Comparison of ENCODE assay signal across 8 mouse cellular contexts in genomic region chr10:86703375-86703774, GRCm38 (mm10). TPM values are rescaled to one million over a fixed set of nuclear protein-coding genes. Genes with fewer than 3 reads are reported as not detected.
DNase-seq lines count a peak whose midpoint lies in the region; ATAC-seq and TF ChIP-seq lines count a peak whose summit lies in the region.

No protein-coding gene starts in this region.

- peaks cover 60% of the 10 kb centered on the region for H3K36me3 ChIP-seq in erythroblast, embryonic 14.5 days (ENCODE audit: control insufficient read depth)
- peaks cover 62% of the 10 kb centered on the region for H3K36me3 ChIP-seq in C2C12 (ENCODE audit: control insufficient read depth, insufficient read depth)
- peaks cover 45% of the 10 kb centered on the region for H3K36me3 ChIP-seq in heart, embryonic 16.5 days (ENCODE audit: control insufficient read depth, insufficient read depth)
- H3K36me3 ChIP-seq in liver, embryonic 14.5 days (replicated peaks; ENCODE audit: control insufficient read depth, insufficient read depth, low read depth) = peaks cover 47% of the 10 kb centered on the region

- no peaks in the 10 kb centered on the region for H3K9me3 ChIP-seq in erythroblast, embryonic 14.5 days (ENCODE audit: control insufficient read depth, low read length)
- no peaks in the 10 kb centered on the region for H3K9me3 ChIP-seq in heart, embryonic 16.5 days (replicated peaks; ENCODE audit: control insufficient read depth, low read length)
- H3K9me3 ChIP-seq in liver, embryonic 14.5 days (ENCODE audit: control insufficient read depth, low read length) = no peaks in the 10 kb centered on the region

- no peak for TF ChIP-seq CTCF in C2C12 (IDR thresholded peaks at IDR 0.05; ENCODE audit: control insufficient read depth, insufficient read depth, insufficient read length)
- no peak for TF ChIP-seq CTCF in liver, embryonic 14.5 days (IDR thresholded peaks at IDR 0.05; ENCODE audit: low read depth)

- no peak for ATAC-seq in erythroblast, adult 5-6 weeks (replicated peaks; ENCODE audit: low FRiP score, poor library complexity, severe bottlenecking)
- no peak for ATAC-seq in heart, embryonic 16.5 days (replicated peaks; ENCODE audit: extremely low read depth, insufficient read depth, low FRiP score)
- ATAC-seq in liver, embryonic 14.5 days (ENCODE audit: insufficient read depth) = no peak

- H3K79me2 ChIP-seq in C2C12 (ENCODE audit: control insufficient read depth, insufficient read depth) = peaks cover 70% of the 10 kb centered on the region

- DNase-seq in liver, embryonic 14.5 days (ENCODE audit: low read depth in 3 of 3, low spot score in 3 of 3) = no peak
- DNase-seq in left cerebral cortex, postnatal 25 days (ENCODE audit: low spot score in 2 of 2) = no peak
- no peak for DNase-seq in cerebellum, postnatal 10 days
- DNase-seq in layer of hippocampus, postnatal 10 days (ENCODE audit: low spot score in 2 of 2) = no peak

- no peak overlapping the region; the same call in 1 of the 2 replicates for H3K27ac ChIP-seq in heart, embryonic 16.5 days (ENCODE audit: low read length)
- H3K27ac ChIP-seq in liver, embryonic 14.5 days = no peak overlapping the region

- H3K4me2 ChIP-seq in heart, embryonic 16.5 days (ENCODE audit: low read depth, low read length) = peak overlapping the region; percentile 86
- H3K4me2 ChIP-seq in liver, embryonic 14.5 days (ENCODE audit: low read depth) = peak overlapping the region; percentile 90

- no peak for TF ChIP-seq EP300 in liver, embryonic 14.5 days (IDR thresholded peaks at IDR 0.05; ENCODE audit: low read depth)

- peak overlapping the region; percentile 33 for H3ac ChIP-seq in C2C12 (ENCODE audit: control insufficient read depth, insufficient read length, low read depth)

- intact Hi-C loops in left cerebral cortex, postnatal 25 days (cut with DNase I) = loop anchor here (10.0 kb wide), 1 partner anchor 121 kb away; no protein-coding TSS in a partner anchor

- 45% methylated on average over 4 of the region's 4 CpGs for WGBS in heart, embryonic 16.5 days
- 58% methylated on average over 4 of the region's 4 CpGs for WGBS in liver, embryonic 14.5 days (ENCODE audit: insufficient replicate concordance)

- no peaks in the 10 kb centered on the region for H3K27me3 ChIP-seq in erythroblast, embryonic 14.5 days (ENCODE audit: control insufficient read depth)
- H3K27me3 ChIP-seq in C2C12 (ENCODE audit: control insufficient read depth, insufficient read depth, insufficient read length) = no peaks in the 10 kb centered on the region
- H3K27me3 ChIP-seq in heart, embryonic 16.5 days (ENCODE audit: control insufficient read depth, insufficient read depth, low read length) = no peaks in the 10 kb centered on the region
- H3K27me3 ChIP-seq in liver, embryonic 14.5 days (ENCODE audit: control insufficient read depth, insufficient read depth, low read length) = no peaks in the 10 kb centered on the region

- peaks cover 62% of the 10 kb centered on the region for H3K79me3 ChIP-seq in C2C12 (ENCODE audit: low read depth)

- H3K4me3 ChIP-seq in erythroblast, embryonic 14.5 days (replicated peaks) = peak overlapping the region; percentile 94
- H3K4me3 ChIP-seq in C2C12 (ENCODE audit: insufficient read depth, poor library complexity, severe bottlenecking) = peak overlapping the region; percentile 89
- H3K4me3 ChIP-seq in heart, embryonic 16.5 days (ENCODE audit: low read length) = peak overlapping the region; percentile 99
- H3K4me3 ChIP-seq in liver, embryonic 14.5 days (ENCODE audit: insufficient read depth in 1 of 2, low read depth in 2 of 2, low read length in 2 of 2) = peak overlapping the region in 1 of 2 experiments; percentile 81; a peak in 2 of 4 replicates

- peak overlapping the region; percentile 97 for H3K9ac ChIP-seq in heart, embryonic 16.5 days (ENCODE audit: low read length)
- peak overlapping the region; percentile 85 for H3K9ac ChIP-seq in liver, embryonic 14.5 days (replicated peaks)

- peaks cover 64% of the 10 kb centered on the region for H3K4me1 ChIP-seq in erythroblast, embryonic 14.5 days (ENCODE audit: control insufficient read depth)
- peaks cover 48% of the 10 kb centered on the region for H3K4me1 ChIP-seq in heart, embryonic 16.5 days (ENCODE audit: control insufficient read depth, insufficient read depth, low read length)
- H3K4me1 ChIP-seq in liver, embryonic 14.5 days (replicated peaks; ENCODE audit: control insufficient read depth in 2 of 2, insufficient read depth in 2 of 2, low read length in 1 of 2) = peaks cover 17 to 29% of the 10 kb centered on the region in 2 experiments

TF ChIP-seq in C2C12, 6 proteins besides CTCF, POLR2A, EP300 and RAD21:
- TF ChIP-seq MYOD1 (IDR thresholded peaks at IDR 0.05; ENCODE audit: control insufficient read depth, insufficient read length, low read depth) (no peak), MAX (IDR thresholded peaks at IDR 0.05) (no peak), MYOG (IDR thresholded peaks at IDR 0.05; ENCODE audit: control insufficient read depth, extremely low read depth, insufficient read length) (no peak), USF1 (IDR thresholded peaks at IDR 0.05; ENCODE audit: low read depth) (no peak), FOSL1 (IDR thresholded peaks at IDR 0.05; ENCODE audit: insufficient read depth, low read length, poor library complexity, severe bottlenecking) (no peak), CEBPB (IDR thresholded peaks at IDR 0.05; ENCODE audit: low read depth) (no peak)

RNA-seq across cellular contexts. Expression of gene Hsp90b1, which starts 1.9 kb away (rescaled TPM):
- polyA plus RNA-seq in erythroblast, embryonic 14.5 days (2012) = 0.95 and 1.4 TPM in 2 replicates
- total RNA-seq in erythroblast, adult 5-6 weeks (2015; ENCODE audit: low replicate concordance) = 136 and 158 TPM in 2 replicates
- 198 and 211 TPM in 2 replicates for total RNA-seq in erythroblast, adult 5-6 weeks (2017; ENCODE audit: low replicate concordance)
- polyA plus RNA-seq in C2C12 (2012; fragmentation: generic; extraction: Trizol) = 218 TPM
- polyA plus RNA-seq in heart, embryonic 16.5 days (2015; fragmentation: Nextera tagmentation; extraction: Ambion mirVana) = 415 and 417 TPM in 2 replicates
- 62.3 and 140 TPM in 2 replicates for polyA plus RNA-seq in liver, embryonic 14.5 days (2012; rRNA removed)
- polyA plus RNA-seq in liver, embryonic 14.5 days (2014; fragmentation: Nextera tagmentation; extraction: Ambion mirVana) = 214 and 222 TPM in 2 replicates
- total RNA-seq in left cerebral cortex, postnatal 25 days (2021) = 100 to 1,000 TPM; 360 to 377 TPM
- 100 to 1,000 TPM; 263 to 275 TPM for total RNA-seq in layer of hippocampus, postnatal 10 days (2021)

RNA-seq across cellular contexts. Expression of gene Ttc41, which starts 2.2 kb away (rescaled TPM):
- polyA plus RNA-seq in erythroblast, embryonic 14.5 days (2012) = 0.03 TPM in 1 of 2 replicates, not detected in the other
- total RNA-seq in erythroblast, adult 5-6 weeks (2015; ENCODE audit: low replicate concordance) = not detected in 2 replicates
- 0.26 and 0.42 TPM in 2 replicates for total RNA-seq in erythroblast, adult 5-6 weeks (2017; ENCODE audit: low replicate concordance)
- 0.35 TPM for polyA plus RNA-seq in C2C12 (2012; fragmentation: generic; extraction: Trizol)
- 1.7 and 1.9 TPM in 2 replicates for polyA plus RNA-seq in heart, embryonic 16.5 days (2015; fragmentation: Nextera tagmentation; extraction: Ambion mirVana)
- 0.70 and 1.0 TPM in 2 replicates for polyA plus RNA-seq in liver, embryonic 14.5 days (2012; rRNA removed)
- 0.34 and 0.39 TPM in 2 replicates for polyA plus RNA-seq in liver, embryonic 14.5 days (2014; fragmentation: Nextera tagmentation; extraction: Ambion mirVana)
- total RNA-seq in left cerebral cortex, postnatal 25 days (2021) = 1 to 10 TPM; 1.2 to 1.7 TPM
- 1 to 10 TPM; 1.2 to 1.4 TPM for total RNA-seq in layer of hippocampus, postnatal 10 days (2021)

Comparison
In these comparisons a context has a peak if more than half of its experiments do, and no peak if none do; other contexts are left out.
1. RNA of gene Hsp90b1, which starts 1.9 kb away (polyA plus RNA-seq): 415 to 417 TPM in heart, embryonic 16.5 days, 218 TPM in C2C12 (single experiment) and 62.3 to 222 TPM in liver, embryonic 14.5 days; 0.95 to 1.4 TPM in erythroblast, embryonic 14.5 days; every median in the first group is over 10 times any median in the second.